Mouse (Mus musculus) mammary gland, adult 2 months (tissue): ENCODE results near the gene Gm20498. TPM values are rescaled to one million over a fixed set of nuclear protein-coding genes. Genes with fewer than 3 reads are reported as not detected.

Experiments used
- polyA plus RNA-seq: library from polyadenylated mRNA; depleted of rRNA; stranded (reverse); fragments of >200 nt; gene quantifications from 2 replicates; pipeline ENCODE4 v1.2.3, GENCODE M21; 2012; ENCODE audit warnings: low replicate concordance; rRNA removed

Gm20498 gene
- 6.3 and 7.7 TPM in 2 replicates for polyA plus RNA-seq

GRCm38 (mm10) chr12:81532316-81533028, at the start of gene Gm20498, which contains the start of gene Synj2bp:
Gm20498 (minus strand) TSS chr12:81532905.
Synj2bp (minus strand) TSS chr12:81532911.

DNA sequence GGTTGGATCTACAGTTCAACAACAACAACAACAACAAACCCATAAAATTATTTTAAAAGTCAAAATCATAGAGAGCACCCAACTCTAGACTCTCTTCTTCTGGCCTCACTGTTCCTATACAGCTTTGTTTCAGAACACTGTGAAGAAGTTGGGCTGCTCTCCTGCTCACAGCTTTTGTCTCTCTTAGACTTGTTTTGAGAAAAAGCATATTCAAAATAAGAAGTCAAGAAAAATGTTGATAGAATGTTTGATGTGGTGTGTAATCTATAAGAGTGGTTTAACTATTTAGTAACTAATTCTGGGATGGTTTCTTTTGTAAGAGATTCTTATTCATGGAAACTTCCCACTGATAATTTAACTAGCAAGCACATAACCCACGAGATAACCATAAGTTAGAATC, 35.7 kb upstream of the Gm20498 start, which contains the start of gene Adam21:
Gene Adam21, minus strand, starts transcription at position 101 of the 400 bp plus-strand sequence.

GRCm38 (mm10) chr12:81484727-81485191, 47.9 kb downstream of the Gm20498 start, which contains the start of gene Cox16:
Cox16 (minus strand) TSS chr12:81485127.

DNA sequence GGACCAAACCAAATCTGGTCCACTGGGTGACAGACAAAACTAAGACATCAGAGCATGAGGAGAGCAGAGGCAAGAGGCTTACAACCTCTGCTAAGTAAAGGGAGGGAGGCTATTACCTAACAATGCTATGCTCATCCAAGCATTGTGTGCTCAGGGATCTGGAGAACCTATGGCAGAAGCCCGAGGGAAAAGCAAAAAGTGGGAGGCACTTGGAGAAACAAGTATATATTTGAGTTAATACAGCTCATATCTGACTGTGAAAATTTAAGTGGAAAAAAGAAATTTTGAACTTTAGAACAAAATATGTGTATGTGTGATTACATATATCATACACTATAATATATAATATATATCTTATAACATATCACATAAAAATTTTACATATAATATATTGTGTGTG, 110.9 kb downstream of the Gm20498 start, which contains the start of gene Adam4:
Gene Adam4, minus strand, starts transcription at position 101 of the 400 bp plus-strand sequence.

DNA sequence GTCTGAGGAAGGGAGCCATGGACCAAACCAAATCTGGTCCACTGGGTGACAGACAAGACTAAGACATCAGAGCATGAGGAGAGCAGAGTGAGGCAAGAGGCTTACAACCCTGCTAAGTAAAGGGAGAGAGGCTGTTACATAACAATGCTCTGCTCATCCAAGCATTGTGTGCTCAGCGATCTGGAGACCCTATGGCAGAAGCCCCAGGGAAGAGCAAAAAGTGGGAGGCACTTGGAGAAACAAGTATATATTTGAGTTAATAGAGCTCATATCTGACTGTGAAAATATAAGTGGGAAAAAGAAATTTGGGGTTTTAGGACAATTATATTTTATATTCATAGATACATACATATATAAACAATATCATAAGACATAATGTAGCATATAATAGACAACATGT, 153.3 kb downstream of the Gm20498 start, which contains the start of gene Gm4787:
Gene Gm4787, minus strand, starts transcription at position 101 of the 400 bp plus-strand sequence.

GRCm38 (mm10) chr12:81332875-81333421, 199.8 kb downstream of the Gm20498 start, which contains the start of gene Slc8a3:
Slc8a3 (minus strand) TSS chr12:81333180.

Other genes starting within 250 kb of the Gm20498 start
- gene Slc8a3, start 199.7 kb downstream of the Gm20498 start, polyA plus RNA-seq, result 0.04 and 4.1 TPM in 2 replicates
- gene Gm4787, start 153.4 kb downstream of the Gm20498 start, polyA plus RNA-seq, result 0.24 and 0.32 TPM in 2 replicates
- gene Adam4, start 111.0 kb downstream of the Gm20498 start, polyA plus RNA-seq, result 0.30 and 0.70 TPM in 2 replicates
- gene Cox16, start 47.8 kb downstream of the Gm20498 start, polyA plus RNA-seq, result 87.0 and 104 TPM in 2 replicates
- gene Synj2bp, start within 50 bp of the Gm20498 start, polyA plus RNA-seq, result 13.7 and 47.9 TPM in 2 replicates
- not detected in 2 replicates for gene Adam21, start 35.6 kb upstream of the Gm20498 start, polyA plus RNA-seq
- 3.3 and 11.7 TPM in 2 replicates for gene Med6, start 62.1 kb upstream of the Gm20498 start, polyA plus RNA-seq
- gene Ttc9, start 98.3 kb upstream of the Gm20498 start, polyA plus RNA-seq, result 1.2 and 2.4 TPM in 2 replicates
- 1.3 and 2.1 TPM in 2 replicates for gene Map3k9, start 248.3 kb upstream of the Gm20498 start, polyA plus RNA-seq